Mouse (Mus musculus): ENCODE data around the gene Fchsd2.
A peak's percentile ranks its signal among the peaks of the same experiment; 100 is the strongest.

The Fchsd2 gene

DNA sequence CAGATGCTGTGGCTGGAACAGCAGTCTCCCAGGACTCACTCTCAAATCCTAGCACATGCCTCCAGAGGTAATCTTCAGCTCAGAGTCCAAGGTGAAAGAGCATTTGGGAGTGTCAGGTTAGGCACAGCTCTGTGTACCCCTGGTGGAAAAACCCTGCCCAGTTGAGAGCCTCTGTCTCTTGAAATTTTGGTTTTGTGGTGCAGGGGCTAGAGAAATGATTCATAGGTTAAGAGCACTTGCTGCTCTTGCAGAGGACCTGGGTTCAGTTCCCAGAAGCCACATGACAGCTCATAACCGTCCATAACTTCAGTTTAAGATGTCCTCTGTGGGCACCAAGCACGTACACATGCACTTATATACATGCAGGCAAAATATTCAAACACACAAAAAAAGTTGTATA lies 195.2 kb downstream of the Fchsd2 start:
- DNase-seq (ENCODE audit: low spot score), result no peak

- DNase-seq (ENCODE audit: low spot score), result no peak
Measured at GRCm38 (mm10) chr7:101288436-101288835, 195.8 kb downstream of the Fchsd2 start.

- DNase-seq (ENCODE audit: low spot score), result no peak
Measured at GRCm38 (mm10) chr7:101290401-101290800, 197.7 kb downstream of the Fchsd2 start.

GRCm38 (mm10) chr7:101291211-101291610 lies 198.5 kb downstream of the Fchsd2 start:
- no peak for DNase-seq (ENCODE audit: low spot score)

- no peak for DNase-seq (ENCODE audit: low spot score)
Measured at GRCm38 (mm10) chr7:101291641-101292040, 199.0 kb downstream of the Fchsd2 start.

DNA sequence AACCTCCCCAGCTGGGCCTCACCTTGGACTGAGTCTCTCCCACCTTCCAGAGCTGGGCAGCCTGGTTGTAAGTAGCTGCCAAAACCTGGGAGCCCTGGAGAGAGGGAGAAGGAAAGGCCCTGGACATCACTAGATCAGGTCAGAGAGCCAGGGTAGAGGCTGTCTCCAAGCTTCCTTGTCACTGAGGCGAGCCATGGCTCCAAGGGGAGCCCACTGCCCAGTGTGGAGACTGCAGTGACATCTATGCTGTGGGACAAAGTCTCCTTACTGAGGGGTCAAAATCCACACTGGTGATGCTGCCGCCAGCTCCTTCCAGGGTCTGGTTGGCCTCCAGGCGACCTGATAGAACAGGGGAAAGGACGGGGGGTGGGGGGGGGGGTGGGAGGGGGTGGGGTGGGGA lies 199.4 kb downstream of the Fchsd2 start:
- DNase-seq (ENCODE audit: low spot score), result no peak

DNA sequence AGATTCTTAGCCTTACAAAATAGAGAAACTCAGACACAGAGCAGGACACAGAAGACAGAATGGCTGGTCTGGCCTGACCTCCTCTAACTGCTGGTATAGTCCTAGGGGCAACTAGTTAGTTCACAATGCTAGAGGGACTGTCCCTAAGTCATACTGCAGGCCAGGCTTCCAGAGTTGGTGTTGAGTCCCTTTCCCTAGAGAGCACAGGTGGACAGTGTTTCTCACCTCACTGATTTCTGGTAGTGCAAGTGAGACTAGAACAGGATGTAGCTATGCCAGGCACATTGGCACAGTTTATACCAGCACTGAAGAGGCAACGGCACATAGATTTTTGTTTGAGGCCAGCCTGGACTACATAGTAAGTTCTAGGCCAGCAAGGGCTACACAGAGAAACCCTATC lies 200.0 kb downstream of the Fchsd2 start:
- DNase-seq (ENCODE audit: low spot score), result no peak

DNA sequence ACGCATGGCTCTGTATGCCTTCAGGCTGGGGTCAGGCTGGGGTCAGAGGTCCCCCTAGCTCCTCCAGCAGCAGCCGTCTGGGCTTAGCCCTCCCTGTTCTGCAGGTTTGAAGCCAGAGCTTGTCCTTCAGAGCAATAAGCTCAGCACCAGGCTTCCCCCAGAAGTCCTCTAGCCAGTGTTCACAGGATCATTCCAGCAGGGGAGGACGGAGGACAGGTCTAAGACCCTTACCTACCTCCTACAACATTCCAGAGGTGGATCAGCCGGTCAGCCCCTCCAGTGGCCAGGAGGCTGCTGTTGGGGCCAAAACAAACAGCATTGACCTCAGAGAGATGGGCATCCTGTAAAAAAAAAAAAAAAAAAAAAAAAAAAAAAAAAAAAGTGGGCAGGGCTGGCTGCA lies 200.5 kb downstream of the Fchsd2 start:
- no peak for DNase-seq (ENCODE audit: low spot score)

GRCm38 (mm10) chr7:101293611-101294010 lies 200.9 kb downstream of the Fchsd2 start:
- DNase-seq (ENCODE audit: low spot score), result no peak

- no peak for DNase-seq (ENCODE audit: low spot score)
Measured at GRCm38 (mm10) chr7:101295438-101295837, 202.8 kb downstream of the Fchsd2 start.

DNA sequence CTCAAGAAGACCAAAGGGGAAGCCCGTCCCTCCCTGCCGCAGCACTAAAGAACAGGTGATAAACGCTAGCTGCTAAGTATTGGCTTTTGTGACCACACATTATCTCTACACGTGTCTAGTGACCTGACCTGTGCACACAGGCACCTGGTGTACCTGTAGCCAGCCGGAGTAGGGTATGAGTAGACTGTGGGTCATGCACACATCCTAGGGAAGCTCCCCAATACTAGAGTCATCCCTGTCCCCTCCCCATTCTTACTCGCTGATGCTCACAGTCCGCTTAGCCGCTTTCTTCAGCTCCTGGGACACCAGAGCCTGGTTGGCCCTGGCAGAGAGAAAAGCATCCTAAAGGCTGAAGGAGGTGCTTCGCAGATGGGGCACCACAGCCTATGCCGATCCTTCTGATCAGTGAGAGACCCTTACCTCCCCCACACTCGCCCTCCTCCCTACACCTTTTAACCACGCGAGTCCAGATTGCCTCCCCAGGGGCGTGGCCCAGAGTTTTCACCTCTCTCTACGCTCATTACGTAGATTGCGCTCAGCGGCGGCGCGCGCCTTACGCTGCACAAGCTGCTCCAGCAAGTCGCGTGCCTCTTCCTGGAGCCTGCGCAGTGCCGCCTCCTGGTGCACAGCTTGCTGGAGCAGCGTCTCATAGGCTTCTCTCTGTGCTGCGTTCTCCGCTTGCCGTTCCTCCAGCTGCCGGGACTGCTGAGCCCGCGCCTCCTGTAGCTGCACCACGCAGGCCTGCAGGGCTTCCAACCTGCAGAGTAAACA lies 203.8 kb downstream of the Fchsd2 start:
- no peak for DNase-seq (ENCODE audit: low spot score)

DNA sequence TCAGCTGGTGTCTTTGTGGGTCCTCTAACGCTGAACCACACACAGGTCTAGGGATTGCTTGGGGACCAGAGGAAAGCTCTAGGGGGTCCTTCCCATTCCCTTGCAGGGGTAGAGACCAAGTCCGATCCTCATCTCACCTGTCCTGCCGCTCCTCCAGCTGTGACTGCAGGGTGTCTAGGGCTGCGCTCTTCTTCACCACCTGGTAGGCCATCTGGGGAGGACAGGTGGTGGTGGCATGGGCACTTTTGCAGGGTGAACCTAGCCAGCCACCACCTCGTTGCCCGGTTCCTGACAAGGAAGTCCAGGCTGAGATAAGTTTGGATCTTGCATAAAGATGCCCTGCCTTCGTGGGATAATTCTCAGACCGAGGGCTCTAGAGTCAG lies 204.4 kb downstream of the Fchsd2 start:
- DNase-seq (ENCODE audit: low spot score), result no peak

GRCm38 (mm10) chr7:101298375-101298774 lies 205.7 kb downstream of the Fchsd2 start:
- no peak for DNase-seq (ENCODE audit: low spot score)

DNA sequence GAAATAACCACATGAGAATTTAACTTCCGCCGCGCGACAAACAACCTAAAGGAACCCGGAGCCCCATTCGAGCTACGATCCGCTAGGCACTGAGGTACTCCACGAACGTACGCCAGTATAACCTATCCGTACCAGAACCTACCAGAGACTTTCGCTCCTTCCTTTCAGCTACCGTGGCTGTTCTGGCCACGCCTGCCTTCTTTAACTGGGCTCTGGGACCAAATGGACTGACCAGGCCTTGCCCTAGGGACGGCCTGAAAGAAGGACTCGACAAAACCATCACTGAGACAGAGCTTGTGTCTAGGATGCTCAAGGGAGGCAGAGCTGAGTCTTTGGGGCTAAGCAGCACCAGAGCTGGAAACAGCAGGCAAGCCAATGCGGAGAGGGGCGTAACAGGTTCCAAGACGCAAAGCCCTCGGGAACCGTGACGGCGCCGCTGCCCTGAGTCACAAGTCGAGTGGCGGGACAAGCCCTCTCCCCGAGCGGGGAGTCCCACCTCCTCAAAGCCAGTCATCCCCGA lies 208.8 kb downstream of the Fchsd2 start:
- DNase-seq (ENCODE audit: low spot score), result no peak

GRCm38 (mm10) chr7:101301881-101302456 lies 209.3 kb downstream of the Fchsd2 start, which contains the start of gene Atg16l2:
Atg16l2 (minus strand) TSS chr7:101302251.
- DNase-seq (ENCODE audit: low spot score), result peak; percentile 91

- no peak for DNase-seq (ENCODE audit: low spot score)
Measured at GRCm38 (mm10) chr7:101302691-101303090, 210.0 kb downstream of the Fchsd2 start.

DNA sequence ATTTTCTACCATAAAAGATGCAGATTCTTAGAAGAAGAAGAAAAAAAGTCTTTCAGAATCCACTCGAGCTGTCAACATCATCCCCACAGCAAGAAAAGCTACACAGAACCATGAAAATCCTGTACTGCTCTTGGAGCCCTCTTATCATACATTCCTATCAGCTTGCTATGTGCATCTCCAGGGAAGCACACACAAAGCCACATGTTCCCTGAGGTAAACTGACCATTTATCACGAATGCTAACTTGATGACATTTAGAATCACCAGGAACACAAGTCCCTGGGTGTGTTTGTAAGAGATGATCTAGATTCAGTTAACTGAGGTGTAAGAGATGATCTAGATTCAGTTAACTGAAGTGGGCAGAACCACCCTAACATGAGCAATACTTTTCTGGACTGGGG lies 214.2 kb downstream of the Fchsd2 start:
- no peak for DNase-seq (ENCODE audit: low spot score)

- no peak for DNase-seq (ENCODE audit: low spot score)
Measured at GRCm38 (mm10) chr7:101309985-101310326, 217.3 kb downstream of the Fchsd2 start.

DNA sequence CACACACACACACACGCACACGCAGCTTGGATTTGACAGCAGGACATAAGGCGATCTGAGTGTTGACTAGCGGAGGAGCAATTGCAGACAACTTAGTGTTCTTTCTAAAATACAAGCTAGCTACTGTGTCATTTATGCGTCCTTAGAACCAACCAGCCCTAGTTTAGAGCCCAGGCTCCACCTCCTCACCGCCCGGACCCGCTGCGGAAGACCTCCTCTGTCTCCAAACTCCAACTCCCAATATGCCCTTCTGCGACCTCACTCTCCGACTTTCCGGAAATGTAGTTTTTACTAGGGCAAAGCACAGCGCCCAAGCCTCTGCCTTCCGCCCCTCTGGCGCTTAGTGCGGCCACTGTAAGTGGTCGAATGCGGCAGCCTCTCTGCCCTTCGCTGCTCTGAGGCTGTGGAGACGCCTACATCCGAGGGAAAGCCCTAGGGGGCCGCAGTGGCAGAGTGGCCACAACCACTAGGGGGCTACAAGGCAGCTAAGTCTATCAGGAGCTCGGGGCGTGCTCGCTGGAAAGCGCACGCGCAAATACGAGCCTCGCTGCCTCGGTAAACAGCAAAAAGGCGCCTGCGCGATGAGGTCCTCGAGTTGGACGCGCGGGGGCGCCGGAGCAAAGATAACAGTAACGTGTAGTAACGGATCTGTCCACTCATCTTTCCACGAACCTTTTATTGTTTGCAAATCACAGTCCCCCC lies 217.8 kb downstream of the Fchsd2 start:
- peak; percentile 94 for DNase-seq (ENCODE audit: low spot score)

DNA sequence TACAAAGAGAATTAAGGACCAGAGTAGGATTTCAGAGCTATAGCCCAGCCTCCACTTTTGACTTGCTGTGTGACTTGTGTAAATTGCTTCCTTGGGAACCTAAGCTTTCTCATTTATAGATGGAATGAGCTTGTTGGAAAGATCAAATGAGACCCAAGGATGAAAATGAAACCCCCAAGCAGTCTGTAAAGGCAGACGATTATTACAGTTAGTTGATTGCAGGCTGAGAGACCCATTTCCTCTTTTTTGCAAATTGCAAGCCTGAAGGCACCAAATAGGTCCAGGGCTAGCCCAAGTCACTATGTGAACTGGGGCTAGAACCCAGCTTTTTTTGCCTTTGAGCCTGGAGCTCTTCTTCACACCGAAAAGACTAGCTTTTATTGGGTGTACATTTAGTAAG lies 218.4 kb downstream of the Fchsd2 start:
- no peak for DNase-seq (ENCODE audit: low spot score)

GRCm38 (mm10) chr7:101313033-101313432 lies 220.4 kb downstream of the Fchsd2 start:
- DNase-seq (ENCODE audit: low spot score), result no peak

GRCm38 (mm10) chr7:101314396-101314795 lies 221.7 kb downstream of the Fchsd2 start:
- no peak for DNase-seq (ENCODE audit: low spot score)

DNA sequence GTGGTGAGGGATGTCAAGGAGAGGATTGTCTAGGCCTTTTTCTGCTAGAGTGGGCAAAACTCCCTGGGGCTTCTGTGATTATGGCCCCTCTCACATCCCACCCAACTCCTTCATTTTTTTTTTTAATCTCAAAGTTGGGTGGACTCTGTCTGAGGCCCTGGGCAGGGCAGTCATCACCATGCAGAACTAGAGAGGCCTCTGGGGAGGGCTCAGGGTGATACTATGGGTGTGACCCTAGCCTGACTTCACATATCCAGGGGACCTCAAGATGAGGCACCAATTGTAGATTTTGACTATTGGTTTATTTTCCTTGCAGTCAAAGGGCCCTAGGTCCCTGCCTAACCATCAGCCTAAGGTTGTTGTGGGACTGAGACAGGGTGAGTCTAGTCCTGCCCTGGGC lies 223.0 kb downstream of the Fchsd2 start:
- no peak for DNase-seq (ENCODE audit: low spot score)

Measured in spleen, adult 12 weeks (tissue).